Mouse (Mus musculus): ENCODE results near the gene Gm10097. TPM values are rescaled to one million over a fixed set of nuclear protein-coding genes. Genes with fewer than 3 reads are reported as not detected.

Gene Gm10097
- polyA plus RNA-seq, 1 experiment from 2014 or later, result 0.05 TPM

DNA sequence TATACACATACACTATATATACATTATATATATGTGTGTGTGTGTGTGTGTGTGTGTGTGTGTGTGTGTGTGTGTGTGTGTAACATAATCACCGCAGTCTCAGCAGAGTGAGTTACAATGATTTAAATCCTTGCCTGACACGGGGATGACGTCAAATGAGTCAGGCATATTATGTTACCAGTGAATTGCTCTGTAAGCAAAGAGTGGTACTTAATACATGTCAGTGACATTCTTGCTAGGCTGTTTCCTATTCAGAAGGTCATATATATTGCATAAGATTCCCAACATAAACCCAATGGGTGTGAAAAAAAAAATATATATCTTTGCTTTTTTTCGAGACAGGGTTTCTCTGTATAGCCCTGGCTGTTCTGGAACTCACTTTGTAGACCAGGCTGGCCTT lies 20.1 kb downstream of the Gm10097 start:
- Histone ChIP-seq H3K4me3 (no peak overlapping the region), H3K27ac (replicated peaks) (no peak overlapping the region), H3K36me3 (replicated peaks) (no peaks in the 10 kb centered on the region), H3K4me1 (no peaks in the 10 kb centered on the region), H3K27me3 (replicated peaks; ENCODE audit: low read depth, poor library complexity, severe bottlenecking) (no peaks in the 10 kb centered on the region), H3K9me3 (no peaks in the 10 kb centered on the region)
- WGBS, result 80% methylated on average over 4 of the region's 4 CpGs
- no peak for DNase-seq (ENCODE audit: low spot score)

DNA sequence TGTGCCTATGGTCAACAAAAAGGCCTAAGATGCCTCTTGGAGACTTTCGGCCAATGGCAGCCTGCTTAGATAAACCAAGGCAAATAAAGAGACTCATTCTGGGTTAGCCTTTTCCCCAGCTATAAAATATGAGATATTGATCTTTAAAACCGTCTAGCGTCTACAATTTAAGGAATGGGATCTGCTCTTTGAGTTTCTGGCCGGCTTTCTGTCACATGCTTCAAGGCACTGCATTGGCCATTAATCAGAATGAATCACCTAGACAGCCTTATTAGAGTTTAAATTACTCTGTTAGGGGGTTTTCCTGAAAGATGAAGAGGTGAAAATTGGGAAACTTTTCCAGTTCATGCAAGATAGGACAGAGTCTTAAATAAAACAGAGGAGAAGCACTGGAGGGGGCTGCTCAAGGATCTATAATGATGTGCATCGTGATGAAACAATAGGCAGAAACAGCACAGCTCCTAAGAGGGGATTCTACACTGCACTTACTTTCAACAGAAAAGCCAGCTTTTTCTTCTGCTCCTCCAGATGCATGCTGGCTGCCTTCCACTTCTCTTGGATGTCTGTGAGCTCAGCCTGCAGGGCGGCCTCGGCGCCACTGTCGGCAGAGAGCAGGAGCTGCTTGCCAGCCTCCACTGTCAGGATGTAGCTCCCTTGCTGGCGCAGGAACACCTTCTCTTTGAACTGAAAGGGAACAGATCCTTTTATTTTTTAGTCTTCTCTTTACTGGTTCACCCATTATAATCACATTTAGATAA lies 28.2 kb downstream of the Gm10097 start:
- no peaks in the 10 kb centered on the region for H3K27me3 ChIP-seq (replicated peaks; ENCODE audit: low read depth, poor library complexity, severe bottlenecking)
- H3K4me3 ChIP-seq, result no peak overlapping the region
- no peaks in the 10 kb centered on the region for H3K4me1 ChIP-seq
- no peaks in the 10 kb centered on the region; the same call in 1 of the 2 replicates for H3K36me3 ChIP-seq (replicated peaks)
- 83% methylated on average over 10 of the region's 10 CpGs for WGBS
- no peaks in the 10 kb centered on the region for H3K9me3 ChIP-seq
- H3K27ac ChIP-seq (replicated peaks), result no peak overlapping the region
- no peak for DNase-seq (ENCODE audit: low spot score)

DNA sequence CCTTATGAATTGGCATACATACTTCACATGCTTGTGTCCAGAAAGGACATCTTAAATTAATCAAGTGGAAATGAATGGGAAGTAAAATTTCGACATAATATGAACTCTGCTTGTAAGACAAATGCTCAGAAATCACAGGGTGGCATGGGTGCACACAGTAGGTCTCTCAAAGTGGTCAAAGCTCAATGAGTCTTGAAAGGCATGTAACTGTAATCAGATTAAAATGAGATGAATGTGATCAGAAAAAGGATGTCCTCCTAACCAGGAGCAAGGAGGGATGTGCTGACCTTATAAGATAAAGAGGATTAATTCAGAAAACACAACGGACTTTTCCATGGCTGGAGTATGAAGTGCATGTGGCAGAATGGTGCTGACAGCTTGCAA lies 28.8 kb downstream of the Gm10097 start:
- no peaks in the 10 kb centered on the region; the same call in 1 of the 2 replicates for H3K36me3 ChIP-seq (replicated peaks)
- no peaks in the 10 kb centered on the region for H3K4me1 ChIP-seq
- no peak overlapping the region for H3K4me3 ChIP-seq
- H3K27me3 ChIP-seq (replicated peaks; ENCODE audit: low read depth, poor library complexity, severe bottlenecking), result no peaks in the 10 kb centered on the region
- no peak for DNase-seq (ENCODE audit: low spot score)
- WGBS, result 77% methylated on average over 2 of the region's 2 CpGs
- no peaks in the 10 kb centered on the region for H3K9me3 ChIP-seq
- H3K27ac ChIP-seq (replicated peaks), result no peak overlapping the region

DNA sequence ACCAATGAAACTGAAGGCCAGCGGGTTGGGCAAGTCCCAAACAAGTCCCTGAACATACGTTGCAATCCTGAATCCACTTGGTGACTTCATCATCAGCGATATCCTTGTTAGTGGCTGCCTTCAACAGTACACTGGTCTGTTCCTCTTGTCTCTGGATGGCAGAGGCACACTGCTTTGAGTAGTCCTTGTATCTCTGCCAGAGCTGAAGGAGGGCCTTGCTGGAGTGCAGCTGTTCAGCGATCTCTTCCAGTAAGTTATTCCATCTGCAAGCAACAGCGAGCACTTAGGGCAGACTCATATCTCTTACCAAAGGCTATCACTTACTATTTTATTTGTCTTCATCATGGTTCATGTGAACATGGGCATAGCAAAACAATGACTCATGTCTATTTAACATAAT lies 41.8 kb downstream of the Gm10097 start:
- H3K4me1 ChIP-seq, result no peaks in the 10 kb centered on the region
- no peaks in the 10 kb centered on the region for H3K27me3 ChIP-seq (replicated peaks; ENCODE audit: low read depth, poor library complexity, severe bottlenecking)
- no peak for DNase-seq (ENCODE audit: low spot score)
- no peaks in the 10 kb centered on the region; the same call in 1 of the 2 replicates for H3K36me3 ChIP-seq (replicated peaks)
- H3K27ac ChIP-seq (replicated peaks), result no peak overlapping the region
- H3K4me3 ChIP-seq, result no peak overlapping the region
- no peaks in the 10 kb centered on the region for H3K9me3 ChIP-seq
- WGBS, result 94% methylated on average over 5 of the region's 5 CpGs

- 89% methylated on average over 5 of the region's 5 CpGs for WGBS
Observed at GRCm38 (mm10) chr10:5116155-5116554, 47.2 kb downstream of the Gm10097 start.

GRCm38 (mm10) chr10:5116720-5117119 lies 47.7 kb downstream of the Gm10097 start:
- Histone ChIP-seq H3K4me3 (no peak overlapping the region), H3K4me1 (no peaks in the 10 kb centered on the region), H3K27me3 (replicated peaks; ENCODE audit: low read depth, poor library complexity, severe bottlenecking) (no peaks in the 10 kb centered on the region), H3K9me3 (no peaks in the 10 kb centered on the region), H3K27ac (replicated peaks) (no peak overlapping the region), H3K36me3 (replicated peaks) (no peaks in the 10 kb centered on the region; the same call in 1 of the 2 replicates)
- no peak for DNase-seq (ENCODE audit: low spot score)
- 92% methylated on average over 6 of the region's 6 CpGs for WGBS

More at GRCm38 (mm10) chr10:5116155-5116554, 47.2 kb downstream of the Gm10097 start:
- Histone ChIP-seq H3K27ac (replicated peaks) (no peak overlapping the region), H3K4me1 (no peaks in the 10 kb centered on the region), H3K9me3 (no peaks in the 10 kb centered on the region), H3K27me3 (replicated peaks; ENCODE audit: low read depth, poor library complexity, severe bottlenecking) (no peaks in the 10 kb centered on the region), H3K36me3 (replicated peaks) (no peaks in the 10 kb centered on the region; the same call in 1 of the 2 replicates), H3K4me3 (no peak overlapping the region)
- no peak for DNase-seq (ENCODE audit: low spot score)
